Mouse (Mus musculus) T-helper 2 cell (primary cell): Measurements from ENCODE around the gene Ubac2.
"Not testable (repeated sequence)": the region's sequence is repeated elsewhere in the genome, so short reads cannot be mapped to it uniquely, and the experiment has no call there.

Source experiments
- in situ Hi-C: fragments of 300-600 bp; cut with MboI, MseI; formaldehyde crosslinking; loops from one replicate; pipeline ENCODE4 v1.15.1; 2025; ENCODE audit warnings: high pct_unique_total_duplicates

Gene Ubac2

DNA sequence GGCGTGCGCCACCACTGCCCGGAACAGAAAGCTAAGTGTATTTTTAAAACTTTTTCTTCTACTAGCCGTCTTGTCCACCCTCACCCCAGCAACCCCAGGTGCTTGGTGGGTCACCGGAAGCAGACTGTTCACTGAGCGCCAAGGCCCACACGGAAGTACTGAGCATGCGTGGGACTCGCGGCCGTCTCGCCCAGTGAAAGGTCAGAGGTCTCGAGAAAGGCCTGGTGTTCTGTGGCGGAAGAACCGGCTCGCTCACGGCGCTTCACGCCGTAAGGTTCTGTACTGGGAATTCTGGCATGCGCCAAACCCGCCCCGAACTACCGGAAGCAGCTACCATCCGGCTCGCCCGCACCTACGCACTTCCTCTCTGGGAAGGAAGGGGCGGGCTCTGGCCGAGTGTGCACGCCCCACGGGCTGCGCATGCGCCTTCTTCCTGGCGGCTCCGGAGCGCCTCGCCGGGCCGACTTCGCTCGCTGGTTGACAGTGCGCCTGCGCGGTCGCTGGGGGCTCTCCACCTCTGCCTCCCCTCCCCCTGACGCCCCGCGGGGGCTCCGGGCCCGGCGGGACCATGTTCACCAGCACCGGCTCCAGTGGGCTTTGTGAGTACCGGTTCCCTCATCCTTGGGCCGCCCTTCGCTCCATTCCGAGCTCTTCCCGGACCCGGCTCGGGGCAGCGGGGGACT lies at the start of gene Ubac2:
TSS of gene Ubac2 (plus strand) at position 445 of the 683 bp plus-strand sequence.
- in situ Hi-C loops: no loop called here

DNA sequence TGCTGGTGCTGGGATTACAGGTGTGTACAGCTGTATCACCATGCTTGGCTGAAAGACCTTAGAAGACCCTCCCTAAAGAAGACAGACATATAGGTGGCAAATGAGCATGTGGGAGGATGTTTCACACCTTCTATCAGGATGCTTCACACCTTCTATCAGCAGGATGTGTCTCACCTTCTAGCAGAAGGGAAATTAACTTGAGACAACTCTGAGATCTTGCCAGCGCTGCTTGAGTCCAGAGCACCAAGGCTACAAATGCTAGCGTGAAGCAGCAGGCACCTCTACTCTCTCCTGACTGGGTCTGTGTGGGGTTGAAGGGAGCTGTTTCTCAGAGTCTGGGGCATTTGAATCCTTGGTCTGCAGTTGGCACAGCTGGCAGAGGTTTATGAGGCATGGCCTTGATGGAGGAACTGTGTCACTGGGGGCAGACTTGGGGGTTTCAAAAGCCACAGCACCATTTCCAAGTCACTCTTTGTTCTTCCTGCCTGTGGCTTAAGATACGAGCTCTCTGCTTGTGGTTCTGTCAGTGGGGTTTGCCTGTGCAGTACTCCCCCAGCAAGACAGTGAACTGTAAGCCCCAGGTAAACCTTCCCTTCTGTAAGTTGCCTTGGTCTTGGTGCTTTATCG lies 48.5 kb upstream of the Ubac2 start:
- in situ Hi-C loops: no loop called here

DNA sequence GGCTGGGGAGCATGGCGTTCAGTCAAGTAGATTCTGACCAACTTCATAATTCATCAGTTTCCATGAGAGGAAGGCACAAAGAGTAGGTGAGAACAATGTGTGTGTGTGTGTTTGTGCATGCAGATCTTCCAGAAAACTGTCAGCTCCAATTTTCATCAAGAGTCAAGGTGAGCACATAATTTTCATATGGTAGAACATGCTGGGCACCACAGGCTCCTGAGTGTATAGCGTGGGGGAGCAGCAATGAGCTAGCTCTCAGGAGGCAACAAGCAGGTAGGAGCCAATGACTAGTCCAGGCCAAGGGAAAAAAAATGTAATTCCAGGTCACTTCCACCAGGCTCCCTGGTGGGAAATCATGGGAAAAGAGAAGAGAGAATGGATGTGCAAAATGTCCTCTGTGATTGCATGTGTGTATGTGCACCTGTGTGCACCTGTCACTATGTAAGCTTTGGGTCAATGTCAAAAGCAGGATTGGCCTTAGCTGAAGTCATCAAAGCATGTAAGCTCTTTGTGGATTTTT lies 45.4 kb upstream of the Ubac2 start:
- in situ Hi-C loops: no loop called here

DNA sequence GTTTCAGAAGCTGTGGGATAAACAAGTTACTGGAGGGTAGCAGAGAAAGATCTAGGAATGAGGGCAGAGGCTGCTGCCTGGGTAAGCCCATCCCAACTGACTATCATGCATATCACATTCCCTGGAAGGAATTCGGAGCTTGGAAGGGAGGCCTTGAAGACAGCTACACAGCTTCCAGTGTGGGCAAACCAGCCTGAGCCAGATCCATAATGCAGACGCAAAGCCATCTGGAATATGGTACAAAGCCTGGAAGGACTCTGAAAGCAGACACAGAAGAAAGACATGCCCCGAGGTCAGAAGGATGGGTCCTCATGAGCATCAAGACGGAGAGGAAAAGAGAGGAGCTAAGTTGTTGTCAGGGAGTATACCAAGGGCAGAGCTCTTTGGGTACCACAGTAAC lies 40.3 kb upstream of the Ubac2 start:
- in situ Hi-C loops: no loop called here

DNA sequence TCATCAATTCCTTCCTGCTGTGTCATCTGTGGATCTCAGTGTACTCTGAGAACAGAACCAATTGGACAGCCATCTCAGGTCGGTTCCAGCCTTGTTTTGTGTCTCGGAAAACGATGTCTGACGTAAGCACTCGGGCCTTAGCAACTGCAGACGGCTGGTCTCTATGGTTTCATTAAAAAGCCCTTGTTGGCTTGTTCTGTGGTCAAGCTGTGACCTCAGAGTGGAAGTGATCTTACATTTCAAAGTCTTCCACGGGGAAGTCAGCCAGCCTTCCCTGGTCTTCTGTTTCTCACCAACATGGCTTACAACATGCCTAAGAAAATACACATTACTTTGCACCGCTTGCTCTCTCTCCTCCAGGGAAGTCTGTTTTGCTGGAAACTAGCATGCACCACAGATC lies 38.2 kb upstream of the Ubac2 start:
- in situ Hi-C loops: no loop called here

DNA sequence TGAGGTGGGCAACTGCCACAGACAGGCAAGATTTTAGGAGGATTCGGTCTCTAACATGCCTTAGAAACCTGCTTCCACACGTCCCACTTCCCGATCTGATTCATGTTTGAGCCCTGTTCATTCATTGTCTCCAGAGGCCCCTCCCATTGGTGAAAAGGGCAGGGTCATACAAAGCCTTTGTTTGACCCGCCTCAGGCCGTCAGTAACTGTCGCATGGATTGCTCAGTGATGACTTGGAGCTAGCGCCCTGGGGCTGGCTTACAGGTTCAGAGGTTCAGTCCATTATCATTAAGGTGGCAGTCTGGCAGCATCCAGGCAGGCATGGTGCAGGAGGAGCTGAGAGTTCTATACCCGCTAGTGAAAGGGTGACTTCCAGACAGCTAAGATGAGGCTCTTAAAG lies 33.9 kb upstream of the Ubac2 start:
- in situ Hi-C loops: no loop called here

DNA sequence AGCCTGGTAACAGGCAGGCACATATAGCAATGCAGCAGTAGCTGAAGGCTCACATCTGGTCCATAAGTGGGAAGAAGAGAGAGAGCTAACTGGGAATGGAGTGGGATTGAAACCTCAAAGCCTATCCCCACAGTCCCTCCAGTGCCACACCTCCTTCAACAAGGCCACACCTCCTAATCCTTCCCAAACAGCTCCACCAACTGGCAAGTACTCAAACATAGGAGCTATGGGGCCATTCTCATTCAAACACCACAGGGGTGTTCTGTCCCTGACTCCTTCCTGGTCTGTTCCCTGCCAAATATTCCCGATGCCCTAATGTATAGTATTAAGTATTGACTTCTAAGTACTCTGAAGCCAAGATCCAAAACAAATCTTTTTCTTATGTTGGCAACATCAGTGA lies 27.2 kb upstream of the Ubac2 start:
- in situ Hi-C loops: no loop called here

DNA sequence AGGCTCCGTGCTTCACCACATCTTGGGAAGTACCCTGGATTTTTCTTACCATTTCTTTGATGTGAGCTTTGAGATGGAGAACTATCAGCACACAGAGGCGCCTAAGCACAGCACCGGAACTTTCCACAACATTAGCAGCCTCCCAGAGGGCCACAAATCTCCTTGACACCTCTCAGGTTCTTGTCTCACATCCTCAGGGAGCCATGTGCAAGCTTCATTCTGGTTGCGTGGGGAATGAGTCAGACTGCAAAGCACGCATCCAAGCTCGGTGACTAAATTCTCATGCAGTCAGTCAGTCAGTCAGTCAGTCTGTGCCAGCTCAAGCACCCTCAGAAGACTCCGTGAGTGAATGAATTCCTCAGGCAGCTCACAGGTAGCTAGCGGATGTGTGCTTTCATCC lies 25.9 kb upstream of the Ubac2 start:
- in situ Hi-C loops: no loop called here

DNA sequence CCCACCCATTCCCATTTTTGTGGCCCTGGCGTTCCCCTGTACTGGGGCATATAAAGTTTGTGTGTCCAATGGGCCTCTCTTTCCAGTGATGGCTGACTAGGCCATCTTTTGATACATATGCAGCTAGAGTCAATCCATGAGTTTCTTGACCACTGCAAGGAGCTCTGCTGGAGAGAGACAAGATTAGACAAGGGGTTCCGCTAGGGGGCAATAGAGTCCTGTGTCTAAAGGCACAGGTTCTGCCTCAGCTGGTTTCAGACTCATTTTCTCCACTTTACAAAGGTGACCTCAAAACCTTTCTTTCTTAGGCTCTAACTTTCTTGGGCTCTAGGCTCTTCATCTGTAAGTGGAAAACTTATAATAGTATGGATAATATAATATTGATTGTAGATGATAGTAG lies 13.3 kb upstream of the Ubac2 start:
- in situ Hi-C loops: not testable (repeated sequence)

DNA sequence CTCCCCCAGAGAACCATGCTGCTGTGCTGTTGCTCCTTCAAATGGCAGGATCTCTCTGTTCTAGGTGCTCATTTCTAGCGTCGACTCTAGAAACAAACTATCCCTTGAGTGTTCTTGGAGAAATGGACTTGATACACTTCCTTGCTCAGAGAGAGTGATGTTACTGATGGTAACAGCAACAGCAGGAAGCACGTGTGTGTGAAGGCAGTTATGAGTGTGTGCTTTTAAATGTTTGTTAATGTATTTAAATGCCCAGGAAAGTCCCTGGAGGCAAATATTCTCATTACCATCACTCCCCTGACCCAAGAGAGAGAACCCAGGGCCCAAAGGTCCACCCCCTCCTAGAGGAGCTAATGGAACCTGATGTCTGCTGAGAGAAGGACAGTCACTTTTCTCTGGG lies 11.8 kb upstream of the Ubac2 start:
- in situ Hi-C loops: no loop called here

DNA sequence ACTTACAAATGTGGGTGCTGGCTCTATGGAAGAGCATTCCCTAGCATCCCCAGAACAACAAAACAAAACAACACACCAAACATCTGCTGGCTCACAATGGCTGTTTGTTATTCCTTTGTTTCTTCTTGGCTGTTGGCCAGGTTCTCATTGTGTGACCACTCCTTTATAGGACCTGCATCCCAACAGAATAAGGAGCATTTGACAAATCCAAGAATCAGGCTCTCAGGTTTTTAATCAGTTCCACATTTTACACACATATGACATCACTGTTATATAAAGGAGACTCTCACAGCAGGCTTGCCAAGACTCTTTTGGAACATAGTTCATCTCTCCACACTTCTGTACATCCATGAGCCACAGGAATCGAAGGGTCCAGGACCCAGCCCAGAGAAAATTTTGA lies 9.3 kb upstream of the Ubac2 start:
- in situ Hi-C loops: no loop called here

DNA sequence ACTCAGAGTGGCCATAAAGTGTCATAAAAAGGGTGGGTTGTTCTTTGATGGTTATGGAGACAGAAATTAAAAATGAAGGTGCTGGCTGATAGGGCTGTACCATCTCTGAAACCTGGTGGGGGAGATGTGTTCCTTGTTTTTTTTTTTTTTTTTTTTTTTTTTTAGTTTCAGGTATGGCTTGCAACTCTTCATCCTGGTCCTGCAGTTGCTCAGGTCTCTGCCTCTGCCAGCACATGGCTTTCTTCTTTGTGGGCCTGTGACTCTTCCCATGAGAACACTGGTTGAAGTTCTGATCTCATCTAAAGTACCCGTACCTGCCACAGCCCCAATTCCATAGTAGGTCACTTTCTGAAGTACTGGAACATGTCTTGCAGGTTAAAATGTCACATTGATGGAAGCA lies 5.7 kb upstream of the Ubac2 start:
- in situ Hi-C loops: no loop called here

DNA sequence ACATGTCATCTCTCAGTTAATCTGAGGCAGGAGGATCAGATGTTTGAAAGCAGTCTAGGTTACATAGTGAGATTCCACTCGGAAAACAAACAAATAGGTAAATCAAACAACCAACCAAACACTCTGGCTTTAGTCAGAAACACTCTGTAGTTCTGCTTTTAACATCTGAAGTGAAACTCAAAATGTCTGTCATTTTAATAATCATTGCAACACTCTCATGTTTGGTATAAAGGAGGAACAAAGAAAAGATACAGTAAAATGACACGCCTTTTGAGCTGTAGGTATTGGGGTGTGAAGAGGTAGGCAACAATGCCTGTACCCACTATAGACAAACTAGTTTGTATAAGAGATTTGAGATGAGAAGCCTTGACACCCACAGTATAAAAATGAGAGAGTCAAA lies 5.2 kb upstream of the Ubac2 start:
- in situ Hi-C loops: no loop called here

DNA sequence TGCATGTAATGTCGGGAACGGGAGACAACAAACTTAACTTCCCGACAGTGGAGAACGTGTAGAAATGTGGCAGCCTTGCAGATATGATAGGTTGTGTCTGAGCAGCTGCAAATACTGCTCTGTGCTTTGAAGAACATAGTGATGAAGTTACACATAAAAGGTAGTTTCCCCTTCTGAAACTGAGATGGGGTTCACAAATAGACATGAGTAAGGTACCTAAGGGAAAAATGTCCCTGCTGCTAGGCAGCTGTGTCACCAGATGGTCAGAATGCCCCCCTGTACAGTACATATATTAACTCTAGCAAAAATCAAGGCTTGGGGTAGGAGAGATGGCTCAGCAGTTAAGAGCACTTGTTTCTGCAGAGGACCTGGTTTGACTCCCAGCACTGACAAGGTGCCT lies 4.8 kb upstream of the Ubac2 start:
- in situ Hi-C loops: no loop called here

DNA sequence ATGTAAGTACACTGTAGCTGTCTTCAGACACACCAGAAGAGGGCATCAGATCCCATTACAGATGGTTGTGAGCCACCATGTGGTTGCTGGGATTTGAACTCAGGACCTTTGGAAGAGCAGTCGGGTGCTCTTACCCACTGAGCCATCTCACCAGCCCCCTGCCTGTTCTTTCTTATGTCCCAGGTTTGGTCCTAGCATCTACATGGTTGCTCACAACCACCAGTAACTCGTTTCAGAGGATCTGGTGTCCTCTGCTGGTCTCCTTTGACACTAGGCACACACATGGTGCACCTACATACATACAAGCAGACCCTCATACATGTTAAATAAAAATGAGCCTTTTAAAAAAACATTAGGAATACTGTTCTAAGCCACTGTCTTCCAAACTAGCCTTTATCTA lies 2.2 kb upstream of the Ubac2 start:
- in situ Hi-C loops: not testable (repeated sequence)

DNA sequence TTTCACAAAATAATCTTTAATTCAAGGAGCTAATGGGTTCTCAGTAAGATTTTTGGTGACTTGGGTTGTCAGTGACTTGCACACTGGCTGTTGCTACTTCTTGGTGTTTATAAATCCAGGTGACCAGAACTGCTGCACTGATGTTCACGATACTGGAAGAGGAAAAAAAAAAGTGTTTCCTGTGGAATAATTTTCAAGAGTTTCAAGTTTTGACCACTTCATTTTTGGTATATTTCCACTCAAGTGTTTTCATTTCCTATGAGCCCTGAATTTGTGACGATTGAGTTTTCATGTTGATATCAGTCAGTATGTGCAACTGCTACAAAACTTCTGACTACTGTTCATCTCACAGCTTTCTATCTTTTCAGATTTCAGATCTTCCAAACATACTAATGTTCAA lies 1.6 kb upstream of the Ubac2 start:
- in situ Hi-C loops: no loop called here

DNA sequence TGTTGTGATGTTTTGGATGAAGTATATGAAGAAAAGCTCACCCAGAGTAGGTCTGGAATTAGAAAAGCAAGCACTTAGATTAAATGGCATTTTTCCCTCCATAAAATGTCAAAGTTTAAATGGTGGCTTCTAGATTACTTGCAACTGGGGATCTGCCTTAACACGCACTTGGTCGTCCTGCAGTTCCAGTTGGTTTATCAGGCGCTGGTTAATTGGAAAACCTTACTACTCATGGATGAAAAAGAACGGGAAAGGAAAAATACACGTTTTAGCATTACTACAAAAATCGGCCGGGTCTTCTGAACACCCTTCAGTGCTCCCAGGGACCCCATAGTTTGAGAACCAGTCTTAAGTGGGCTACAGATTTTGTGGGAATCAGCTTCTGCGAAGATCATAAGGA lies 780 bp upstream of the Ubac2 start:
- in situ Hi-C loops: no loop called here

DNA sequence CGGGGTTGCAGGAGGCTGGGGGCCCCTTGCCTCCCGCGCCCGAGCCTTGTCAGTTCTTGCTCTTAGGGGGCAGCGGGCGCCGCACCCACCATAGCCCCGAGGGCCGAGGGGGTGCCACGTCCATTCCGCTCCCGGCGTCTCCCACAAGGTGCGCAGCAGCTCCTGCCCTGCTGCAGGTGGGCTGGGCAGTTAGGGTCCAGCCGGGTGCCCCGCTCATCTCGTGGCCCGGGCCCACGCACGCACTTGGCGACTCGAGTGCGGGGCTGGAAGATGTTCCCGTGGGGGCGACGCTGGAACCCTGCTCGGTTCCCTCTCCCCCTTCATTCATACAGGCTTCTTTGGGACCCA lies 413 bp downstream of the Ubac2 start:
- in situ Hi-C loops: no loop called here

DNA sequence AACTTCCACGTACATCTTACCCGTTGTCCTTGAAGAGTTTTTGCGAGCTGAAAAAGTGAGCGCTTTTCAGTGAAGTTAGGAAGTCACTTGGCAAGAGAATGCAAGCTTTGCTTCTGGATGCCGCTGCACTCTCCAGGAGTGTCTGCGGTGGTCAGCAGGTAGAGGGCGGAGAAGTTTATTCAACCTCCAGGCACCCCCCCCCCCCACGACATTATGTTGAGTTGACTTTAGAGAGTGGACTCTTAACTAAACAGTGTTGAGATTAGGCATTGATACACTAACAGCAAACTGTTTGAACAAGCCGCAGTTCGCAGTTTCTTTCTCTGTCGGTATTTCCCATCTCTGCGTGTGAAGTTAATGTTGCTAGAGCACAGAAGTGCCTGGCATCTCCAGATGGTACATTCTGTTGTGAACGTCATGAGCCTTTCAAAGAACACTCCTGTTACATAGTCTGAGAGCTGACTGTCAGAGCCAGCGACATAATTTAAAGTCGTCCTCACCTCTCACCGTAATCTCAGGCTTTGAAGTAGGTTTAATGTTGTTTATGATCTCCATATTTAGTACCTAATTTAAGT lies 933 bp downstream of the Ubac2 start:
- in situ Hi-C loops: no loop called here

DNA sequence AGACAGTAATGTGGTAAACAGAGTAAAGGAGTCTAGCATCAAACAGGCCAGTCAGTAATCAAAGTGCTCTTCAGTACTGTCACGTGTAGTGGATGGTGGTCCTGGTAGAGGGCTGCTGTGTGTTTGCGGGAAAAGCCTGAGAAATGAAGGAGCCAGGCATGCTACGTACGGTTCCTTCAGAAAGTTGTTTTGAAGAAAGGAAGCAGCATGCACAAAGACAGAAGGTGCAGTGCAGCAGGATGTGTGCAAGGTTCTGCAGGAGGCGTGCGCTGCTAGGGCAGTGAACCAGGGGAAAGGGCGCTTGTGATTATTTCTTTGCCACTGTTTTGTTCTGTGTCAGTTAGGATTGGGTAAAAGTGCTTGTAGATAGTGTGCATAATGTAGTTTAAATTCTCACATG lies 2.8 kb downstream of the Ubac2 start:
- in situ Hi-C loops: loop anchor here (5.0 kb wide), 1 partner anchor 36 kb away; the partner anchor contains the start of gene Gpr18

DNA sequence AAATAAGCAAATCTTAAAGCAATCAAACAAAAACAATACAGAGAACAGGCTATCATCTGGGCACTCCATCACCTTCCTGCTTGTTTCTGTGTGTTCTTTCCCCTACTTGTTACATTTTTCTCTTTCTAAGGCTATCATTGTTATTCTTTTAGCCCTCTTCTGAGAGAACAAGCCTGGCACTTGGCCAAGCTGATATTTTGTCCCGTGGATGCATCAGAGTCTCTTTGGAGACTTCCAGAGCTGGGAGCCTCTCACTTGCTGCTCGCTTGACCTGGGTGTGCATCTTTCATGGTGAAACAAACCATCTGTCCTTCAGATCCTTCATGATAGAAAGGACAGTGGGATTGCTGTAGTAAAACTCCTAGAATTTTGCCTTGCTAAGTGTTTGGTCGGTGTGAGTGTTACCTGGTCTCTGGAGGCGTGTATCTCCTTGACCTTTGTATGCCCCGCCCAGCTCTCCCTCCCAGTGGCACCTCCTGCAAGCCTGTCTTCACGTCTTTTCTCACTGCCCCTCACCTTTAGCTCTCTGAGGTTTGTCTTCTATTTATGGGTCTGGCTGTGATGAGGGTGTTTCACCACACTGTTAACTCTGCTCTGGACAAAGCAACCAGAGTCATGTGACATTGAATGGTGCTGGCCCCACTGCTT lies 5.9 kb downstream of the Ubac2 start:
- in situ Hi-C loops: loop anchor here (5.0 kb wide), 1 partner anchor 33 kb away; the partner anchor contains the start of gene Gpr18

DNA sequence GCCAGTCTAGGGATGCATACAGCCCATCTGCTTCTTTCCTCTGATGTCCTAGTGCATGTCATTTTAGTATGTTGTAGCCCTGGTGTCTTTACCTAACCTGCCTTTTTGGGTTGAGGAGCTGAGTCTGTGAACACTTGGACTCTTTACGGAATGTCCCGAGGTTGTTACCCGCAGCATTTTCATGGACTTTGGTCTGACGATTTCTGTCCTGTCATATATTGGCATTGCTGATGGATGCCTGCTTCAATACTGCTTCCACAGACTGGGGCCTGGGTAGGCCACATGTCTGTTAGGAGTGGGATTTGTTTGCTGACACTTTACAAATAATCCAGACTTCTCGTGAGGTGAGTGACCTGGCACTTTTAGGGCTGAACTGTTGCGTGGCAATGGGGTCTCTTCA lies 15.3 kb downstream of the Ubac2 start:
- in situ Hi-C loops: no loop called here
